Mouse (Mus musculus) midbrain, postnatal 0 days (tissue): ENCODE data around the gene Dscam. TPM values are rescaled to one million over a fixed set of nuclear protein-coding genes. Genes with fewer than 3 reads are reported as not detected.
A peak's percentile ranks its signal among the peaks of the same experiment; 100 is the strongest.

Experiments
- ATAC-seq: fragments of 200-750 bp; cut with Nextera tagmentation; 2 replicates; pipeline ENCODE4 v1.8.0; 2017; ENCODE audit warnings: moderate number of reproducible peaks, mild to moderate bottlenecking, moderate TSS enrichment, moderate library complexity; ENCODE audit not compliant: low FRiP score
- DNase-seq: peaks from one replicate; pipeline ENCODE4 v3.0.0-alpha.2; 2015; ENCODE audit warnings: low spot score
- H3K27ac ChIP-seq: fragments of 300-500 bp; sonication (generic); 2 replicates; pipeline ENCODE4 v1.5.1; 2014; ENCODE audit warnings: low read depth, mild to moderate bottlenecking, low read length, mixed read lengths
- H3K27me3 ChIP-seq: fragments of 300-500 bp; sonication (generic); 2 replicates; pipeline ENCODE4 v1.6.1; 2014; ENCODE audit warnings: low read length, control low read depth, mixed read lengths; ENCODE audit not compliant: insufficient read depth
- H3K36me3 ChIP-seq: fragments of 300-500 bp; sonication (generic); 2 replicates; pipeline ENCODE4 v1.6.1; 2014; ENCODE audit warnings: low read length, control low read depth, mixed read lengths; ENCODE audit not compliant: insufficient read depth
- H3K4me1 ChIP-seq: fragments of 300-500 bp; sonication (generic); 2 replicates; pipeline ENCODE4 v1.6.1; 2014; ENCODE audit warnings: mild to moderate bottlenecking, control low read depth, antibody characterized with exemption, low read length, mixed read lengths; ENCODE audit not compliant: insufficient read depth
- H3K4me2 ChIP-seq: fragments of 300-500 bp; sonication (generic); 2 replicates; pipeline ENCODE4 v1.6.1; 2014; ENCODE audit warnings: low read depth, mild to moderate bottlenecking, low read length, mixed read lengths; ENCODE audit not compliant: poor library complexity, severe bottlenecking
- H3K4me3 ChIP-seq: fragments of 300-500 bp; sonication (generic); 2 replicates; pipeline ENCODE4 v1.5.1; 2014; ENCODE audit warnings: low read depth, mild to moderate bottlenecking, low read length, moderate library complexity
- H3K9ac ChIP-seq: fragments of 300-500 bp; sonication (generic); replicated peaks from 2 replicates; pipeline ENCODE4 v1.6.1; 2014; ENCODE audit warnings: mild to moderate bottlenecking, low read length, moderate library complexity, mixed read lengths; ENCODE audit not compliant: poor library complexity, severe bottlenecking
- H3K9me3 ChIP-seq: fragments of 300-500 bp; sonication (generic); 2 replicates; pipeline ENCODE4 v1.6.1; 2016; ENCODE audit warnings: low read length, control low read depth
- CTCF ChIP-seq: IDR thresholded peaks from 2 replicates; pipeline ENCODE4 v1.5.1; 2016; ENCODE audit warnings: antibody characterized with exemption, mild to moderate bottlenecking
- WGBS: fragments of 180-500 bp; shearing (Covaris S2); extraction: QIAGEN DNeasy Blood & Tissue Kit; methylation state at CpG from one replicate; pipeline ENCODE4 v1.1.7; 2014; 5-methylcytosine and 5-hydroxymethylcytosine counted together
- polyA plus RNA-seq: library from polyadenylated mRNA; unstranded; fragments of >200 nt; fragmentation: Nextera tagmentation; extraction: Ambion mirVana; gene quantifications from 2 replicates; pipeline ENCODE4 v1.2.1, GENCODE M21; 2015
- total RNA-seq: library from RNA; depleted of rRNA; stranded (reverse); fragments of >200 nt; gene quantifications from 2 replicates; pipeline ENCODE4 v1.2.3, GENCODE M21; 2014

The Dscam gene
- total and polyA plus RNA-seq, 2 experiments from 2014 or later: 15.1 to 64.6 TPM

DNA sequence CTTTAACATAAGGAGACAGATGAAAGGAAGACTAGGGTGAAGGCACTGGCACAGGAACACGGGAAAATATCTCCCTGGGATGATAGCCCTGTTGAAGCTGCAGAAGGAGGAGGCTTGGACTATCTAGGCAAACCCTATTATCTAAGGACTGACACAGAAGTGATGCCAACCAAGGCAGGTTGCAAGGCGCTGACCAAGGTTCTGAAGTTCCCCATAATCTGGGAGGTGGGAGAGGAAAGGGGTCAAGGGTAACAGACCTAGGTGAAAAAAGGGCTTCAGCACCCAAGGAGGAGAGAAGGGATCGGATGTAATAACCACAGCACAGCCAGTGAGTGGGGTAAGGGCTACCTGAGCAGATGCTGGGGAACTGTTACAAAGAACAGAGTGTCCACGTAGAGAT lies 458.6 kb downstream of the Dscam start:
- 63% methylated on average over 4 of the region's 4 CpGs for WGBS
- Histone ChIP-seq H3K4me1 (peaks cover 2% of the 10 kb centered on the region), H3K36me3 (peaks cover 31% of the 10 kb centered on the region), H3K9me3 (no peaks in the 10 kb centered on the region), H3K27me3 (no peaks in the 10 kb centered on the region), H3K4me2 (no peak overlapping the region), H3K4me3 (no peak overlapping the region), H3K27ac (no peak overlapping the region), H3K9ac (no peak overlapping the region)
- DNase-seq (no peak), ATAC-seq (no peak)
- no peak for TF ChIP-seq CTCF

DNA sequence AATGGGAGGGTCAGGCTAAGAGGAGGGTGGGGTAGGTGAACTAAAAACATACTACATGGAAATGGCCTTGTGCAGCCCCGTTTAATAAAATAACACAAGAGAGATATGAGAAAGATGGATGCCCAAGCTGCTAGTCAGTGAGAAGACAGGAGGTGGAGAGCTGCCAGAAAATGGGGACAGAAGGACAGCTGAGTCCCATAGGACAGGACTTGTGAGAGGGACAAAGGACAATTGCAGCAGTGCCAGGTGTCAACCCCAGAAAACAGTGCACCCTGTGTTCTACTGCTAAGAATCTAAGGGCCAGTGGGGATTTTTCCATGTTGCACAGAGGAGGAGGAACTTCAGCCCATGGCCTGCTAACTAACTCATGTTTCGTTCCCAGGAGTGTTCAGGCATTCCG lies 470.0 kb downstream of the Dscam start:
- 82% methylated on average over 3 of the region's 3 CpGs for WGBS
- DNase-seq: no peak
- no peak overlapping the region for H3K9ac ChIP-seq
- no peaks in the 10 kb centered on the region for H3K27me3 ChIP-seq
- no peaks in the 10 kb centered on the region for H3K4me1 ChIP-seq
- H3K27ac ChIP-seq: no peak overlapping the region
- H3K9me3 ChIP-seq: no peaks in the 10 kb centered on the region
- TF ChIP-seq CTCF: no peak
- ATAC-seq: no peak
- H3K4me2 ChIP-seq: no peak overlapping the region
- H3K36me3 ChIP-seq: peaks cover 4% of the 10 kb centered on the region; the same call in 1 of the 2 replicates
- no peak overlapping the region for H3K4me3 ChIP-seq

DNA sequence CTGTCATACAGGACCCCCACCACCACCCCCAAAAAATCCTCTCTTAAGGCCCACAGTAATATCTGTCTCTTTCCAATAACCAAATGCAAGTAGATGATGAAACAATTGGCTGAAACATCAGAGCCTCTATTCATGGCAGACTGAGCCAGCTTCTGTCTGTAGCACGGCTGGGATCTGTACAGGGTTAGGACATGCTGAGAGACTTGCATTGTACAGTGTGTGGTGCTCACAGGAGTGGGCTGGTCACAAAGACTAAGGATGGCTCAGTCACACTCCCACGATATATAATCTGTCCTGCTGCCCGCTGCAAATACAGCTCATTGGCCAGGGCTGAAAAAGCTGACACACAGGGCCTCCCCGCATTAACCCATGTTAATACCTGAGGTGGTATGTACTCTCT lies 474.7 kb downstream of the Dscam start:
- H3K9ac ChIP-seq: no peak overlapping the region; the same call in 1 of the 2 replicates
- 0 out of 2 replicates have a peak overlapping the region, but pooled peaks have one; percentile 48 for H3K27ac ChIP-seq
- H3K4me1 ChIP-seq: 0 out of 2 replicates have a peak, but pooled peaks cover 4% of the 10 kb centered on the region
- H3K9me3 ChIP-seq: no peaks in the 10 kb centered on the region
- TF ChIP-seq CTCF: no peak
- no peaks in the 10 kb centered on the region for H3K36me3 ChIP-seq
- H3K4me2 ChIP-seq: no peak overlapping the region
- peak; percentile 28 for DNase-seq
- WGBS: 55% methylated on average over 4 of the region's 4 CpGs
- no peak overlapping the region for H3K4me3 ChIP-seq
- H3K27me3 ChIP-seq: no peaks in the 10 kb centered on the region
- ATAC-seq: peak; percentile 61

DNA sequence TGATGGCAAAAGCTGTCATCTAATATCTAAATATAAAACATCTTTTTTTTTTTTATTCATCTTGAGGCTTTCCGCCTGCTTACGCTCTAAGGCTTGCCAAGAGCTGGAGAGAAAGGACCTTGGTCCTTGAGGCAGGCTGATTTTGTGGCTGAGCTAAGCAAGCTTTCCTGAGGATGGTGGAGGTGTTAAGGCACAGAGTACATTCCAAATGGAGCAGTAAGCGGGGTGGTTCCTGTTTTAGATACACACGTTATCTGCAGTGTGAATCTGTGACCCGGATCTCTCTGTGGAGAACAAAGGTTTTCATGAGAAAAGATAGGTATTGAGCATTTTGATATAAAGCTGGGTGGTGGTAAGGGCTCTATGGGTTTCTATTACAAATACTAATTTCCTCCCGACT lies 479.0 kb downstream of the Dscam start:
- Histone ChIP-seq H3K4me1 (0 out of 2 replicates have a peak, but pooled peaks cover 4% of the 10 kb centered on the region), H3K4me3 (no peak overlapping the region), H3K9ac (no peak overlapping the region), H3K27ac (peak overlapping the region; percentile 18; the same call in 1 of the 2 replicates), H3K4me2 (no peak overlapping the region), H3K36me3 (no peaks in the 10 kb centered on the region), H3K9me3 (no peaks in the 10 kb centered on the region), H3K27me3 (no peaks in the 10 kb centered on the region)
- 85% methylated on average over 6 of the region's 6 CpGs for WGBS
- TF ChIP-seq CTCF: no peak
- ATAC-seq: no peak
- no peak for DNase-seq

DNA sequence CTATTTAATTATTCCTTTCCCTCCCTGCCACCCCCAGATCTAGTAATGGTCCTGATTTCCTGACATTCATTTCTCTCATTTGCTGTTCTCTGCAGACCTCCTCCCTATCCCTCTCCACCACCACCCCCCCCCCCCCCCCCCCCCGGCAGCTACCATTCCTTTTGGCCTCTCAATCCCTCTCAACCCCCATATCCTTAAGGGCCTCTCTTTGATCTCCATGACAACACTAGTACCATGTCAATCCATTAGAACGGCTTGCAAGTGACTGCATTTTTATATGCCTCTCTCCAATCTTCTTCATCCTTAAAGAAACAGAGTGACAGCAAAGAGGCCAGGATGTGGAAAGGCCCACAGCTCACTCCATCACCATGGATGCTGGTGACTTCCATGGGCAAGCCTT lies 480.5 kb downstream of the Dscam start:
- WGBS: 11% methylated on average over 1 of the region's 2 CpGs
- DNase-seq (no peak), ATAC-seq (no peak)
- Histone ChIP-seq H3K27ac (no peak overlapping the region), H3K4me3 (no peak overlapping the region), H3K9ac (no peak overlapping the region), H3K36me3 (no peaks in the 10 kb centered on the region), H3K27me3 (no peaks in the 10 kb centered on the region), H3K4me2 (no peak overlapping the region), H3K4me1 (0 out of 2 replicates have a peak, but pooled peaks cover 4% of the 10 kb centered on the region), H3K9me3 (no peaks in the 10 kb centered on the region)
- TF ChIP-seq CTCF: no peak

DNA sequence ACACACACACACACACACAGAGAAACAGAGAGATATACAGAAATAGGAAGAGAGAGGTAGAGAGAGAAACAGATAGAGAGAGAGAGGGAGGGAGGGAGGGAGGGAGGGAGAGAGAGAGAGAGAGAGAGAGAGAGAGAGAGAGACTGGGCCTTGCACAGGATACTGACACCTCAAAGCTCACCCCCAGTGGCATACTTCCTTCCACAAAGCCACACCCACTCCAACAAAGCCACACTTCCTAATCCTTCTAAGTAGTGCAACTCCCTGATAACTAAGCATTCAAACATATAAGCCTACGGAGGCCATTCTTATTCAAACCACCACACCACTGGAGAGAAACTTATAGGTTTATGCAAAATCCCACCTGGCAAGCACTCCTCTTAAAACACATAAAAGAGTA lies 481.1 kb downstream of the Dscam start:
- H3K4me2 ChIP-seq: no peak overlapping the region
- no peak overlapping the region for H3K27ac ChIP-seq
- WGBS: 8% methylated on average over 1 of the region's 1 CpGs
- no peak overlapping the region for H3K9ac ChIP-seq
- TF ChIP-seq CTCF: no peak
- no peak overlapping the region for H3K4me3 ChIP-seq
- no peak for DNase-seq
- H3K36me3 ChIP-seq: no peaks in the 10 kb centered on the region
- H3K27me3 ChIP-seq: no peaks in the 10 kb centered on the region
- no peak for ATAC-seq
- 0 out of 2 replicates have a peak, but pooled peaks cover 4% of the 10 kb centered on the region for H3K4me1 ChIP-seq
- H3K9me3 ChIP-seq: no peaks in the 10 kb centered on the region
